Mouse (Mus musculus) heart, embryonic 15.5 days (tissue): ENCODE data around the gene Phxr2. TPM values are rescaled to one million over a fixed set of nuclear protein-coding genes. Genes with fewer than 3 reads are reported as not detected.
"Not testable (repeated sequence)": the region's sequence is repeated elsewhere in the genome, so short reads cannot be mapped to it uniquely, and the experiment has no call there.

Source experiments
- ATAC-seq: fragments of 200-750 bp; cut with Nextera tagmentation; replicated peaks from 2 replicates; pipeline ENCODE4 v1.8.0; 2017; ENCODE audit warnings: low read depth, moderate TSS enrichment; ENCODE audit not compliant: insufficient number of reproducible peaks, insufficient read depth, low FRiP score
- H3K27ac ChIP-seq: fragments of 300-500 bp; sonication (generic); 2 replicates; pipeline ENCODE4 v1.5.1; 2015; ENCODE audit warnings: mild to moderate bottlenecking, inconsistent platforms
- H3K27me3 ChIP-seq: fragments of 300-500 bp; sonication (generic); 2 replicates; pipeline ENCODE4 v1.6.1; 2015; ENCODE audit warnings: inconsistent platforms
- H3K36me3 ChIP-seq: fragments of 300-500 bp; sonication (generic); 2 replicates; pipeline ENCODE4 v1.6.1; 2015; ENCODE audit warnings: mild to moderate bottlenecking, inconsistent platforms
- H3K4me1 ChIP-seq: fragments of 300-500 bp; sonication (generic); replicated peaks from 2 replicates; pipeline ENCODE4 v1.6.1; 2015; ENCODE audit warnings: inconsistent platforms
- H3K4me2 ChIP-seq: fragments of 300-500 bp; sonication (generic); 2 replicates; pipeline ENCODE4 v1.6.1; 2015; ENCODE audit warnings: inconsistent platforms, mild to moderate bottlenecking, moderate library complexity
- H3K4me3 ChIP-seq: fragments of 300-500 bp; sonication (generic); 2 replicates; pipeline ENCODE4 v1.5.1; 2015; ENCODE audit warnings: mild to moderate bottlenecking, inconsistent platforms
- H3K9ac ChIP-seq: fragments of 300-500 bp; sonication (generic); 2 replicates; pipeline ENCODE4 v1.6.1; 2015; ENCODE audit warnings: mild to moderate bottlenecking, inconsistent platforms
- H3K9me3 ChIP-seq: fragments of 300-500 bp; sonication (generic); replicated peaks from 2 replicates; pipeline ENCODE4 v1.6.1; 2016; ENCODE audit warnings: inconsistent platforms
- WGBS: fragments of 180-500 bp; shearing (Covaris S2); methylation state at CpG from one replicate; pipeline ENCODE4 v1.1.7; 2015; ENCODE audit warnings: mixed read lengths; 5-methylcytosine and 5-hydroxymethylcytosine counted together
- polyA plus RNA-seq: library from polyadenylated mRNA; unstranded; fragments of >200 nt; fragmentation: Nextera tagmentation; extraction: Ambion mirVana; gene quantifications from 2 replicates; pipeline ENCODE4 v1.2.1, GENCODE M21; 2015

Phxr2 gene
- polyA plus RNA-seq, 1 experiment from 2014 or later: not detected

- no peaks in the 10 kb centered on the region for H3K27me3 ChIP-seq
- H3K36me3 ChIP-seq: 0 out of 2 replicates have a peak, but pooled peaks cover 3% of the 10 kb centered on the region
- no peak for ATAC-seq
- no peaks in the 10 kb centered on the region for H3K9me3 ChIP-seq
- no peak overlapping the region for H3K4me3 ChIP-seq
- H3K4me2 ChIP-seq: no peak overlapping the region
- 38% methylated on average over 8 of the region's 8 CpGs for WGBS
- no peak overlapping the region for H3K9ac ChIP-seq
- H3K27ac ChIP-seq: no peak overlapping the region
- peaks cover 12% of the 10 kb centered on the region for H3K4me1 ChIP-seq
These were observed 36.0 kb upstream of the Phxr2 start for GRCm38 (mm10) chr10:99161987-99162582.

DNA sequence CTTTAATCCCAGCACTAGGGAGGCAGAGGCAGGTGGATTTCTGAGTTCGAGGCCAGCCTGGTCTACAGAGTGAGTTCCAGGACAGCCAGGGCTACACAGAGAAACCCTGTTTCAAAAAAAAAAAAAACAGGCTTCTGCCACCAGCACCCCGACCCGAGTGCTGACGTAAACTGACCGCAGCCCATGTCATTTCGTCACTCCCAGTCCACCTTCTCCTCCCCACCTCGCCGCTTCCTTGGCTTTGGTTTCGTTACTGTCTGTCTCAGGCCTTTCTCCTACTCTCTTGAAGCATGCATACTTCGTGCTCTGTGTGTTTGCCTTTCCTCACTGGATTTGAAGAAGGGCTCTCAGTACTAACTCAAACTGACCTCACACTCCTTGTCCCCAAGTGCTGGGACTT is 31.6 kb upstream of the Phxr2 start:
- H3K27me3 ChIP-seq, H3K9me3 ChIP-seq, ATAC-seq, H3K4me2 ChIP-seq, H3K9ac ChIP-seq, H3K27ac ChIP-seq, H3K36me3 ChIP-seq, H3K4me1 ChIP-seq, H3K4me3 ChIP-seq: not testable (repeated sequence)
- WGBS: 93% methylated on average over 10 of the region's 10 CpGs

DNA sequence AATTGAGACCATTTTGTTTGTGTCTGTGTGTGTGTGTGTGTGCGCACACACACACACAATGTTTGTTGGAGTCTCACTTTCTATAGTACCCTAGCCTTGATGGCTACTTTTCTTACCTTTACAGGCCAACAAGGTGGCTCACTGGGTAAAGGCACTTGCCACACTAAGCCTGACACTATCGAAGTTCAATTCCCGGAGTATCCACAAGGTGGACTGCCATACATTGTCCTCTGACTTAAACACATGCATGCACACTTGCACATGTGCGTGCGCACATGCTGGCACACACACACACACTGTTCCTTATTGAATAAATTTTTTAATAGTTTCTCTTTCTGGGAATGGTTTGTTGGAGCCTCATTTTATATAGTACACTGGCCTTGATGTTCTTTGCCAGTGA is 30.7 kb upstream of the Phxr2 start:
- Histone ChIP-seq H3K36me3 (0 out of 2 replicates have a peak, but pooled peaks cover 3% of the 10 kb centered on the region), H3K9me3 (no peaks in the 10 kb centered on the region), H3K27me3 (no peaks in the 10 kb centered on the region), H3K4me3 (no peak overlapping the region), H3K9ac (no peak overlapping the region), H3K4me1 (no peaks in the 10 kb centered on the region), H3K27ac (no peak overlapping the region), H3K4me2 (no peak overlapping the region)
- 92% methylated on average over 5 of the region's 5 CpGs for WGBS
- ATAC-seq: no peak

GRCm38 (mm10) chr10:99154635-99155034 is 28.5 kb upstream of the Phxr2 start:
- no peaks in the 10 kb centered on the region for H3K36me3 ChIP-seq
- H3K27me3 ChIP-seq: no peaks in the 10 kb centered on the region
- no peak overlapping the region for H3K4me2 ChIP-seq
- no peak overlapping the region for H3K27ac ChIP-seq
- ATAC-seq: no peak
- no peak overlapping the region for H3K4me3 ChIP-seq
- H3K9ac ChIP-seq: no peak overlapping the region
- WGBS: 81% methylated on average over 8 of the region's 8 CpGs
- no peaks in the 10 kb centered on the region for H3K9me3 ChIP-seq
- no peaks in the 10 kb centered on the region for H3K4me1 ChIP-seq

DNA sequence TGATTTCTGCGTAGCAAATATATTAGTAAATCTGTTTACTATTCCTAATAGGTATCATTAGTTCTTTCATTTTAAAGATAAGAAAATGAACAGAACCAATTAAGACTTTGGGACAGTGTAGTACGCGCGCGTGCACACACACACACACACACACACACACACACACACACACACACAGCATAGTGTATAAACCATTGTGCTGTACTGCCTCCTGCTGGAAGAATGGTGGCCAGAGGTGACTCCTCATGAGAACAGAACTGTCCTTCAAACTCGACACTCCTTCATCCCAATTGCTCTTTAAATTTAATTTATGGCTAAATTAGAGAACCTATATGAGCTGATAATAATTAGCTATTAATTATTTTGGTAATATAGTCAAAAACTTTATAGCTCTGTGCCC is 25.9 kb upstream of the Phxr2 start:
- Histone ChIP-seq H3K27me3 (no peaks in the 10 kb centered on the region), H3K9ac (no peak overlapping the region), H3K4me2 (no peak overlapping the region), H3K27ac (no peak overlapping the region), H3K36me3 (no peaks in the 10 kb centered on the region), H3K4me3 (no peak overlapping the region), H3K4me1 (no peaks in the 10 kb centered on the region), H3K9me3 (no peaks in the 10 kb centered on the region)
- WGBS: 89% methylated on average over 6 of the region's 6 CpGs
- no peak for ATAC-seq

GRCm38 (mm10) chr10:99151580-99151979 is 25.5 kb upstream of the Phxr2 start:
- H3K27ac ChIP-seq: no peak overlapping the region
- no peak overlapping the region for H3K9ac ChIP-seq
- no peaks in the 10 kb centered on the region for H3K4me1 ChIP-seq
- H3K4me3 ChIP-seq: no peak overlapping the region
- no peak for ATAC-seq
- no peak overlapping the region for H3K4me2 ChIP-seq
- H3K36me3 ChIP-seq: no peaks in the 10 kb centered on the region
- 93% methylated on average over 1 of the region's 1 CpGs for WGBS
- no peaks in the 10 kb centered on the region for H3K27me3 ChIP-seq
- no peaks in the 10 kb centered on the region for H3K9me3 ChIP-seq

GRCm38 (mm10) chr10:99150016-99150415 is 23.9 kb upstream of the Phxr2 start:
- no peaks in the 10 kb centered on the region for H3K27me3 ChIP-seq
- no peaks in the 10 kb centered on the region for H3K9me3 ChIP-seq
- H3K4me3 ChIP-seq: no peak overlapping the region
- no peak overlapping the region for H3K9ac ChIP-seq
- H3K36me3 ChIP-seq: no peaks in the 10 kb centered on the region
- no peaks in the 10 kb centered on the region for H3K4me1 ChIP-seq
- no peak for ATAC-seq
- H3K4me2 ChIP-seq: no peak overlapping the region
- WGBS: 90% methylated on average over 6 of the region's 6 CpGs
- no peak overlapping the region for H3K27ac ChIP-seq

DNA sequence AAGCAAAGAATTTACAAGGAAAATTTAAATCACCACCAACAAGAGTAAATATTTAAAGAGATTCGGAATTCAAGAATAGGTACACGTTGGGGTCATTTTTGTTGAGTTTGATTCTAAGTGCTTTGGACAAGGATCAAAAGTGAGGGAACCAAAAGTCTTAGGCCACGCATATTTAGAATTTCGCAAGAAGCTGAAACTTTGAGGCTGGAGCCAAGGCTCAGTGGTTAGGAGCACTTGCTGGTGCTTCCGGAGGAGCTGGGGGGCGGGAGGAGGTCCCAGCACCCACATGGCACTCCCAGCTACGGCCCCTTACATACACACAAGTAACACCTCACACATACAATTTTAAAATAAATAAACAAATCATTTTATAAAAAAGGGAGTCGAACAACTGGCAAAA is 20.5 kb upstream of the Phxr2 start:
- H3K4me3 ChIP-seq: no peak overlapping the region
- no peak for ATAC-seq
- H3K27ac ChIP-seq: no peak overlapping the region
- no peaks in the 10 kb centered on the region for H3K9me3 ChIP-seq
- no peaks in the 10 kb centered on the region for H3K4me1 ChIP-seq
- H3K27me3 ChIP-seq: no peaks in the 10 kb centered on the region
- WGBS: 91% methylated on average over 8 of the region's 8 CpGs
- no peaks in the 10 kb centered on the region for H3K36me3 ChIP-seq
- H3K4me2 ChIP-seq: no peak overlapping the region
- H3K9ac ChIP-seq: no peak overlapping the region

DNA sequence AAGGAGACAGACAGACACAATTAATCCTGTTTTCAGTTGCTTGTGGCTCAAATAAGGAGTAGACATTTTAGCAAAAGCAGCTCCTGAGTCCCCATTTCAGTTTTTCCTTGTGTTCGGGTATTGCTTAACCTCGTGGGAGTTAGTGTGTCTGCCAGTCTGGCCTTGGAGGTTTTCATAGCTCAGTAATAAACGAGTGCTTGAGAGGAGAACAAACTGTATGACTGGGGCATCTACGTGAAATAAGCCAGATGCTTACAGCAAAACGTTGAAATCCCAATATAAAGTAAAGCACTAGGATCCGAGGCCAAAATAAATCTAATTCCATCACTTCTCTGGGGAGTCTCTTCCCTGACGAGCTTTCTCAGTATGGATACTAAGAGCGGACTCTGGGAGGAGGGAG is 19.5 kb upstream of the Phxr2 start:
- WGBS: 71% methylated on average over 8 of the region's 8 CpGs
- ATAC-seq: no peak
- no peaks in the 10 kb centered on the region for H3K36me3 ChIP-seq
- H3K4me2 ChIP-seq: no peak overlapping the region
- no peaks in the 10 kb centered on the region for H3K4me1 ChIP-seq
- no peaks in the 10 kb centered on the region for H3K9me3 ChIP-seq
- no peaks in the 10 kb centered on the region for H3K27me3 ChIP-seq
- H3K9ac ChIP-seq: no peak overlapping the region
- no peak overlapping the region for H3K27ac ChIP-seq
- no peak overlapping the region for H3K4me3 ChIP-seq

DNA sequence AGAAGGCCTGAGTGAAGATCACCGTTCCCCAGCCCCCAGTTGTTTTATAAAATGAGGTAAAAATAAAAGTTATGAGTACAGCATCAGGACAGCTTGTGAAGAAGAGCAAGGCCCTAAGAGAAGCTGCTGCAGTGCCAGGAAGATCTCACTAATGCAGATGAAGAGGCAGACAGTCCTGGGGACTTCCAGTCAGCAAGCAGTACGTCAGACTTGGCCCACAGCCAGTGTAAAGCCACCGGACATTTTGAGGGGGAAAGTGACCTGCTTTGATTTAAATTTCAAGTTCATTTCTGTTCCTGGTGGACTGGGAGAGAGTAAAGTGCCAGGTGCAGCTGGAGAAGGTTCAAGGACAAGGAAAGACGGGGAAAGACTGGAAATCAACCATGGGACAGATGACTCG is 10.2 kb upstream of the Phxr2 start:
- WGBS: 45% methylated on average over 5 of the region's 5 CpGs
- ATAC-seq: no peak
- Histone ChIP-seq H3K4me3 (no peak overlapping the region), H3K9me3 (no peaks in the 10 kb centered on the region), H3K9ac (no peak overlapping the region), H3K36me3 (no peaks in the 10 kb centered on the region), H3K27me3 (no peaks in the 10 kb centered on the region), H3K4me2 (0 out of 2 replicates have a peak overlapping the region, but pooled peaks have one; percentile 15), H3K27ac (no peak overlapping the region), H3K4me1 (peaks cover 5% of the 10 kb centered on the region)

DNA sequence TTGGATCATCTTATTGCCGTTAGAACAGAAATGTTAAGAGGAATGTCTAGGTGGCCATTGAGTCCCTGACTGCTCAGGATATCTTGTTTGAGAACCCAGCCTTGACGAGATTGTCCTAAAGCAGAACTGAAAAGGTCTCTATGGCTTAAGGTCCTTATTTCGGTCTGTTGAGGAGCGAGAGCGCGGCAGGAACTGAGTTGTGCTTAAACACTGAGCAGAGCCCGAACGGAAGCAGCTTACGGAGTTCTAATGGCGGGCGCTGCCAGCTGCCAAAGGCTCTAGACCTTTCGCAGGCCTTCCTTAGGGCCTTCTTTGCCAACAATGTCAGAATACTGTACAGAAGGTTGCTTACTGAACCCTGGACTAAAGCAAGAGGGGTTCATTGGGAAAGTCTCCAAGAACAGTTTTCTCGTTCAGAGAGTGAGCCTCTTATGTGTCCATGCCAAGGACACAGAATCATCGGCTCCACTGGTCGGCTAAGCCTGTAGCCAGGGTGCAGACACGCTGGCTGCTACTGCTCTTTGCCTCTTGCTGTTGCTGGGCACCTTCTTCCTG is 7.3 kb upstream of the Phxr2 start:
- Histone ChIP-seq H3K4me2 (no peak overlapping the region), H3K4me3 (no peak overlapping the region), H3K9ac (no peak overlapping the region), H3K9me3 (no peaks in the 10 kb centered on the region), H3K4me1 (peaks cover 16% of the 10 kb centered on the region), H3K27me3 (no peaks in the 10 kb centered on the region), H3K27ac (no peak overlapping the region), H3K36me3 (no peaks in the 10 kb centered on the region)
- ATAC-seq: no peak
- WGBS: 92% methylated on average over 16 of the region's 16 CpGs

- H3K4me3 ChIP-seq: no peak overlapping the region
- no peak overlapping the region for H3K9ac ChIP-seq
- no peak overlapping the region for H3K27ac ChIP-seq
- ATAC-seq: no peak
- no peak overlapping the region for H3K4me2 ChIP-seq
- H3K9me3 ChIP-seq: no peaks in the 10 kb centered on the region
- H3K4me1 ChIP-seq: peaks cover 16% of the 10 kb centered on the region
- no peaks in the 10 kb centered on the region for H3K27me3 ChIP-seq
- H3K36me3 ChIP-seq: no peaks in the 10 kb centered on the region
- WGBS: 86% methylated on average over 11 of the region's 11 CpGs
These were observed 6.6 kb upstream of the Phxr2 start for GRCm38 (mm10) chr10:99132595-99133272.
